Comparison of ENCODE assay signal across 8 mouse cellular contexts in genomic region chr10:59880029-59880386, GRCm38 (mm10). TPM values are rescaled to one million over a fixed set of nuclear protein-coding genes. Genes with fewer than 3 reads are reported as not detected.
DNase-seq lines count a peak whose midpoint lies in the region; ATAC-seq and TF ChIP-seq lines count a peak whose summit lies in the region.

No protein-coding gene starts in this region.

- TF ChIP-seq CTCF in liver, adult 2 months (IDR thresholded peaks at IDR 0.05; ENCODE audit: low read depth, low read length): no peak

- H3K9ac ChIP-seq in liver, adult 2 months (ENCODE audit: low read depth, low read length): peak overlapping the region; percentile 98
- H3K9ac ChIP-seq in embryonic facial prominence, embryonic 15.5 days: peak overlapping the region; percentile 97
- H3K9ac ChIP-seq in limb, embryonic 12.5 days (replicated peaks): peak overlapping the region; percentile 92
- peak overlapping the region; percentile 93 for H3K9ac ChIP-seq in neural tube, embryonic 15.5 days (replicated peaks)

- intact Hi-C loops in gastrocnemius, postnatal 14 days (cut with DNase I; ENCODE audit: low total_unique reads): no loop called here

- H3K79me2 ChIP-seq in liver, adult 2 months (ENCODE audit: control insufficient read depth, insufficient read depth, low read length): peaks cover 29% of the 10 kb centered on the region; the same call in 1 of the 2 replicates

- ATAC-seq in embryonic facial prominence, embryonic 15.5 days (ENCODE audit: insufficient number of reproducible peaks, low FRiP score, low TSS enrichment, low read depth): peak; percentile 71
- peak; percentile 54 for ATAC-seq in limb, embryonic 12.5 days (ENCODE audit: insufficient number of reproducible peaks, insufficient read depth, low FRiP score, low TSS enrichment, low read depth)
- ATAC-seq in neural tube, embryonic 15.5 days (ENCODE audit: low FRiP score): peak; percentile 59

- DNase-seq in liver, adult 2 months (ENCODE audit: extremely low read depth, low read depth, low spot score): peak; percentile 65
- no peak for DNase-seq in liver
- DNase-seq in gastrocnemius, postnatal 14 days: no peak
- no peak for DNase-seq in ovary, postnatal 10 days (ENCODE audit: low spot score)
- no peak for DNase-seq in thymus, postnatal 0 days (ENCODE audit: low spot score)

- H3K36me3 ChIP-seq in liver, adult 2 months (ENCODE audit: control insufficient read depth, insufficient read depth, low read length): no peaks in the 10 kb centered on the region
- H3K36me3 ChIP-seq in embryonic facial prominence, embryonic 15.5 days: 0 out of 2 replicates have a peak, but pooled peaks cover 9% of the 10 kb centered on the region
- H3K36me3 ChIP-seq in limb, embryonic 12.5 days: peaks cover 22% of the 10 kb centered on the region
- H3K36me3 ChIP-seq in neural tube, embryonic 15.5 days: 0 out of 2 replicates have a peak, but pooled peaks cover 8% of the 10 kb centered on the region

- peak overlapping the region; percentile 97 for H3K4me3 ChIP-seq in liver, adult 2 months (ENCODE audit: insufficient read depth, low read depth, low read length)
- H3K4me3 ChIP-seq in embryonic facial prominence, embryonic 15.5 days (replicated peaks): peak overlapping the region; percentile 82
- peak overlapping the region; percentile 82 for H3K4me3 ChIP-seq in limb, embryonic 12.5 days (replicated peaks)
- H3K4me3 ChIP-seq in neural tube, embryonic 15.5 days (replicated peaks): peak overlapping the region; percentile 57

- H3K27me3 ChIP-seq in liver, adult 2 months (ENCODE audit: control insufficient read depth, insufficient read depth, low read length): no peaks in the 10 kb centered on the region
- no peaks in the 10 kb centered on the region for H3K27me3 ChIP-seq in embryonic facial prominence, embryonic 15.5 days
- H3K27me3 ChIP-seq in limb, embryonic 12.5 days: no peaks in the 10 kb centered on the region
- no peaks in the 10 kb centered on the region for H3K27me3 ChIP-seq in neural tube, embryonic 15.5 days (replicated peaks)

- H3K4me2 ChIP-seq in embryonic facial prominence, embryonic 15.5 days (replicated peaks): peak overlapping the region; percentile 70
- peak overlapping the region; percentile 72 for H3K4me2 ChIP-seq in limb, embryonic 12.5 days
- peak overlapping the region; percentile 79 for H3K4me2 ChIP-seq in neural tube, embryonic 15.5 days

- TF ChIP-seq POLR2A in liver, adult 2 months (IDR thresholded peaks at IDR 0.05; ENCODE audit: extremely low read depth, insufficient read depth, low read length): no peak

- no peaks in the 10 kb centered on the region for H3K9me3 ChIP-seq in embryonic facial prominence, embryonic 15.5 days (replicated peaks)
- no peaks in the 10 kb centered on the region for H3K9me3 ChIP-seq in limb, embryonic 12.5 days
- no peaks in the 10 kb centered on the region for H3K9me3 ChIP-seq in neural tube, embryonic 15.5 days (replicated peaks)

- peaks cover 26% of the 10 kb centered on the region for H3K4me1 ChIP-seq in liver, adult 2 months (ENCODE audit: control insufficient read depth, insufficient read depth, low read length)
- H3K4me1 ChIP-seq in embryonic facial prominence, embryonic 15.5 days: peaks cover 16% of the 10 kb centered on the region
- peaks cover 12% of the 10 kb centered on the region for H3K4me1 ChIP-seq in limb, embryonic 12.5 days (replicated peaks)
- peaks cover 27% of the 10 kb centered on the region for H3K4me1 ChIP-seq in neural tube, embryonic 15.5 days

- peak overlapping the region; percentile 99 for H3K27ac ChIP-seq in liver, adult 2 months (replicated peaks; ENCODE audit: insufficient read depth, low read depth, low read length)
- peak overlapping the region; percentile 100 for H3K27ac ChIP-seq in embryonic facial prominence, embryonic 15.5 days (replicated peaks)
- H3K27ac ChIP-seq in limb, embryonic 12.5 days: peak overlapping the region; percentile 100
- peak overlapping the region; percentile 100 for H3K27ac ChIP-seq in neural tube, embryonic 15.5 days (replicated peaks)

- WGBS in liver, adult 2 months: 0% methylated on average over 13 of the region's 13 CpGs
- WGBS in embryonic facial prominence, embryonic 15.5 days: 1% methylated on average over 13 of the region's 13 CpGs
- WGBS in limb, embryonic 12.5 days: under 1% methylated on average over 13 of the region's 13 CpGs
- under 1% methylated on average over 13 of the region's 13 CpGs for WGBS in neural tube, embryonic 15.5 days

RNA-seq across cellular contexts. Expression of gene Dnajb12, which starts 0.7 kb away (rescaled TPM):
- 22.4 and 27.7 TPM in 2 replicates for total RNA-seq in liver, adult 2 months (2014; rRNA removed)
- polyA plus RNA-seq in liver, adult 2 months (2012; rRNA removed): 47.0 and 56.9 TPM in 2 replicates
- 24.1 and 24.8 TPM in 2 replicates for polyA plus RNA-seq in embryonic facial prominence, embryonic 15.5 days (2015; fragmentation: Nextera tagmentation; extraction: Ambion mirVana)
- 17.6 and 20.7 TPM in 2 replicates for polyA plus RNA-seq in limb, embryonic 12.5 days (2016; fragmentation: Nextera tagmentation; extraction: Ambion mirVana)
- polyA plus RNA-seq in neural tube, embryonic 15.5 days (2015; fragmentation: Nextera tagmentation; extraction: Ambion mirVana): 17.2 and 20.6 TPM in 2 replicates
- 10 to 100 TPM; 45.5 to 47.5 TPM for total RNA-seq in gastrocnemius, postnatal 14 days (2021)
- polyA plus RNA-seq in thymus, postnatal 0 days (2015; fragmentation: Nextera tagmentation; extraction: Ambion mirVana): 13.5 and 14.6 TPM in 2 replicates
